Mouse (Mus musculus): ENCODE measurements at regions not wholly inside any gene's neighbourhood (a gene's known extent, or its start where the extent isn't known, plus 50 kb on each side); places are given as distances from the start of the nearest gene placed in this dataset.
A peak's percentile ranks its signal among the peaks of the same experiment; 100 is the strongest.
"Not testable (repeated sequence)": the region's sequence is repeated elsewhere in the genome, so short reads cannot be mapped to it uniquely, and the experiment has no call there.

- DNase-seq (ENCODE audit: low spot score in 2 of 2), result no peak
Observed at GRCm38 (mm10) chr14:102794898-102795297, 187.5 kb downstream of the Kctd12 start.

- DNase-seq (ENCODE audit: low spot score in 2 of 2), result no peak
Observed at GRCm38 (mm10) chr14:102793753-102794152, 188.7 kb downstream of the Kctd12 start.

GRCm38 (mm10) chr14:102790916-102791315 is 191.5 kb downstream of the Kctd12 start:
- DNase-seq (ENCODE audit: low spot score in 2 of 2), result no peak

- no peak for DNase-seq (ENCODE audit: low spot score in 2 of 2)
Observed at GRCm38 (mm10) chr14:102782227-102782626, 200.2 kb downstream of the Kctd12 start.

- peak in 1 of 2 experiments; percentile 20 for DNase-seq (ENCODE audit: low spot score in 2 of 2)
Observed at GRCm38 (mm10) chr14:102769716-102770115, 212.7 kb downstream of the Kctd12 start.

GRCm38 (mm10) chr14:102748687-102749086 is 233.8 kb downstream of the Kctd12 start:
- DNase-seq (ENCODE audit: low spot score in 2 of 2), result peak in 1 of 2 experiments; percentile 31

- DNase-seq (ENCODE audit: low spot score in 2 of 2), result no peak
Observed at GRCm38 (mm10) chr14:102742331-102742730, 240.1 kb downstream of the Kctd12 start.

- no peak for DNase-seq (ENCODE audit: low spot score in 2 of 2)
Observed at GRCm38 (mm10) chr14:102736656-102737055, 245.8 kb downstream of the Kctd12 start.

GRCm38 (mm10) chr14:102733718-102734117 is 248.7 kb downstream of the Kctd12 start:
- DNase-seq (ENCODE audit: low spot score in 2 of 2), result not testable (repeated sequence)

GRCm38 (mm10) chr14:102731746-102732145 is 250.7 kb downstream of the Kctd12 start:
- no peak for DNase-seq (ENCODE audit: low spot score in 2 of 2)

- no peak for DNase-seq (ENCODE audit: low spot score in 2 of 2)
Observed at GRCm38 (mm10) chr14:102722633-102723032, 259.8 kb downstream of the Kctd12 start.

GRCm38 (mm10) chr14:102718558-102718957 is 263.9 kb downstream of the Kctd12 start:
- no peak for DNase-seq (ENCODE audit: low spot score in 2 of 2)

GRCm38 (mm10) chr14:102712600-102712999 is 269.8 kb downstream of the Kctd12 start:
- no peak for DNase-seq (ENCODE audit: low spot score in 2 of 2)

GRCm38 (mm10) chr14:102706704-102707336 is 275.6 kb downstream of the Kctd12 start:
- DNase-seq (ENCODE audit: low spot score in 2 of 2), result no peak

- DNase-seq (ENCODE audit: low spot score in 2 of 2), result no peak
Observed at GRCm38 (mm10) chr14:102701108-102701507, 281.3 kb downstream of the Kctd12 start.

- DNase-seq (ENCODE audit: low spot score in 2 of 2), result no peak
Observed at GRCm38 (mm10) chr14:102700457-102700856, 282.0 kb downstream of the Kctd12 start.

GRCm38 (mm10) chr14:102699015-102699414 is 283.4 kb downstream of the Kctd12 start:
- no peak for DNase-seq (ENCODE audit: low spot score in 2 of 2)

GRCm38 (mm10) chr14:102686791-102687190 is 295.6 kb downstream of the Kctd12 start:
- DNase-seq (ENCODE audit: low spot score in 2 of 2), result no peak

- peak in 1 of 2 experiments; percentile 24 for DNase-seq (ENCODE audit: low spot score in 2 of 2)
Observed at GRCm38 (mm10) chr14:102676582-102676981, 305.9 kb downstream of the Kctd12 start.

- DNase-seq (ENCODE audit: low spot score in 2 of 2), result no peak
Observed at GRCm38 (mm10) chr14:102674635-102675034, 307.8 kb downstream of the Kctd12 start.

GRCm38 (mm10) chr14:102673724-102674123 is 308.7 kb downstream of the Kctd12 start:
- DNase-seq (ENCODE audit: low spot score in 2 of 2), result no peak

GRCm38 (mm10) chr14:102663240-102663639 is 319.2 kb downstream of the Kctd12 start:
- peak; percentile 30 to 42 for DNase-seq (ENCODE audit: low spot score in 2 of 2)

GRCm38 (mm10) chr14:102660351-102660750 is 322.1 kb downstream of the Kctd12 start:
- DNase-seq (ENCODE audit: low spot score in 2 of 2), result no peak

- no peak for DNase-seq (ENCODE audit: low spot score in 2 of 2)
Observed at GRCm38 (mm10) chr14:102656235-102656634, 326.2 kb downstream of the Kctd12 start.

All from right cerebral cortex, postnatal 10 days (tissue).